Mouse (Mus musculus) hindbrain, embryonic 11.5 days (tissue): Measurements from ENCODE around the gene Lrrc7. TPM values are rescaled to one million over a fixed set of nuclear protein-coding genes. Genes with fewer than 3 reads are reported as not detected.

Experiments used
- ATAC-seq: fragments of 200-750 bp; cut with Nextera tagmentation; 2 replicates; pipeline ENCODE4 v1.8.0; 2017; ENCODE audit warnings: mild to moderate bottlenecking, moderate TSS enrichment, moderate library complexity; ENCODE audit not compliant: low FRiP score
- DNase-seq: peaks from one replicate; pipeline ENCODE4 v3.0.0-alpha.2; 2015; ENCODE audit warnings: low spot score
- H3K27ac ChIP-seq: fragments of 300-500 bp; sonication (generic); 2 replicates; pipeline ENCODE4 v1.5.1; 2014; ENCODE audit warnings: mild to moderate bottlenecking, low read depth, low read length
- H3K27me3 ChIP-seq: fragments of 300-500 bp; sonication (generic); 2 replicates; pipeline ENCODE4 v1.6.1; 2014; ENCODE audit warnings: mild to moderate bottlenecking, low read length, moderate library complexity, mixed read lengths; ENCODE audit not compliant: control insufficient read depth, insufficient read depth
- H3K36me3 ChIP-seq: fragments of 300-500 bp; sonication (generic); 2 replicates; pipeline ENCODE4 v1.6.1; 2014; ENCODE audit warnings: mild to moderate bottlenecking, low read length, moderate library complexity, mixed read lengths; ENCODE audit not compliant: control insufficient read depth, insufficient read depth
- H3K4me1 ChIP-seq: fragments of 300-500 bp; sonication (generic); replicated peaks from 2 replicates; pipeline ENCODE4 v1.6.1; 2014; ENCODE audit warnings: low read length, mixed read lengths; ENCODE audit not compliant: control insufficient read depth, insufficient read depth
- H3K4me2 ChIP-seq: fragments of 300-500 bp; sonication (generic); replicated peaks from 2 replicates; pipeline ENCODE4 v1.6.1; 2014; ENCODE audit warnings: mild to moderate bottlenecking, low read depth, low read length
- H3K4me3 ChIP-seq: fragments of 300-500 bp; sonication (generic); 2 replicates; pipeline ENCODE4 v1.5.1; 2014; ENCODE audit warnings: low read depth, low read length
- H3K9ac ChIP-seq: fragments of 300-500 bp; sonication (generic); 2 replicates; pipeline ENCODE4 v1.6.1; 2014; ENCODE audit warnings: low read depth, low read length
- H3K9me3 ChIP-seq: fragments of 300-500 bp; sonication (generic); 2 replicates; pipeline ENCODE4 v1.6.1; 2016; ENCODE audit warnings: low read length; ENCODE audit not compliant: control insufficient read depth
- WGBS: fragments of 180-500 bp; shearing (Covaris S2); extraction: QIAGEN DNeasy Blood & Tissue Kit; methylation state at CpG from one replicate; pipeline ENCODE4 v1.1.7; 2014; 5-methylcytosine and 5-hydroxymethylcytosine counted together
- polyA plus RNA-seq: library from polyadenylated mRNA; unstranded; fragments of >200 nt; fragmentation: Nextera tagmentation; extraction: Ambion mirVana; gene quantifications from 2 replicates; pipeline ENCODE4 v1.2.1, GENCODE M21; 2014

The Lrrc7 gene
- polyA plus RNA-seq, 1 experiment from 2014 or later: 1.5 TPM

- Histone ChIP-seq H3K9me3 (no peaks in the 10 kb centered on the region), H3K9ac (peak overlapping the region; percentile 88), H3K36me3 (no peaks in the 10 kb centered on the region), H3K4me2 (peak overlapping the region; percentile 33), H3K27ac (peak overlapping the region; percentile 74; the same call in 1 of the 2 replicates), H3K4me1 (no peaks in the 10 kb centered on the region), H3K27me3 (no peaks in the 10 kb centered on the region), H3K4me3 (peak overlapping the region; percentile 89)
- ATAC-seq: no peak
- DNase-seq: no peak
- WGBS: 2% methylated on average over 11 of the region's 11 CpGs
Measured at GRCm38 (mm10) chr3:158035866-158036265, 526.2 kb downstream of the Lrrc7 start.
